Mouse (Mus musculus): ENCODE measurements around the gene Ost4. TPM values are rescaled to one million over a fixed set of nuclear protein-coding genes. Genes with fewer than 3 reads are reported as not detected.

Gene Ost4
- polyA plus RNA-seq, 1 experiment from 2014 or later: 217 TPM

- Histone ChIP-seq H3K4me3 (replicated peaks; ENCODE audit: low read length) (no peak overlapping the region), H3K27me3 (replicated peaks; ENCODE audit: control insufficient read depth, insufficient read depth, low read length) (no peaks in the 10 kb centered on the region), H3K9me3 (ENCODE audit: control insufficient read depth, low read length) (no peaks in the 10 kb centered on the region), H3K9ac (replicated peaks; ENCODE audit: low read depth, low read length) (no peak overlapping the region), H3K4me2 (ENCODE audit: low read length) (no peak overlapping the region), H3K27ac (ENCODE audit: low read length) (no peak overlapping the region), H3K36me3 (ENCODE audit: control insufficient read depth, insufficient read depth) (no peaks in the 10 kb centered on the region), H3K4me1 (replicated peaks; ENCODE audit: control insufficient read depth, insufficient read depth, low read length) (peaks cover 26% of the 10 kb centered on the region)
- 76% methylated on average over 8 of the region's 8 CpGs for WGBS
- ATAC-seq: no peak
Measured at GRCm38 (mm10) chr5:30918691-30919090, 11.1 kb upstream of the Ost4 start.

- Histone ChIP-seq H3K9ac (replicated peaks; ENCODE audit: low read depth, low read length) (no peak overlapping the region), H3K27me3 (replicated peaks; ENCODE audit: control insufficient read depth, insufficient read depth, low read length) (no peaks in the 10 kb centered on the region), H3K4me2 (ENCODE audit: low read length) (no peak overlapping the region), H3K4me3 (replicated peaks; ENCODE audit: low read length) (no peak overlapping the region), H3K9me3 (ENCODE audit: control insufficient read depth, low read length) (no peaks in the 10 kb centered on the region), H3K27ac (ENCODE audit: low read length) (no peak overlapping the region), H3K4me1 (replicated peaks; ENCODE audit: control insufficient read depth, insufficient read depth, low read length) (peaks cover 28% of the 10 kb centered on the region), H3K36me3 (ENCODE audit: control insufficient read depth, insufficient read depth) (no peaks in the 10 kb centered on the region)
- ATAC-seq: no peak
- WGBS: 85% methylated on average over 31 of the region's 31 CpGs
Measured at GRCm38 (mm10) chr5:30917891-30918670, 10.5 kb upstream of the Ost4 start.

- no peaks in the 10 kb centered on the region for H3K36me3 ChIP-seq (ENCODE audit: control insufficient read depth, insufficient read depth)
- WGBS: 92% methylated on average over 11 of the region's 11 CpGs
- no peaks in the 10 kb centered on the region for H3K27me3 ChIP-seq (replicated peaks; ENCODE audit: control insufficient read depth, insufficient read depth, low read length)
- ATAC-seq: no peak
- no peak overlapping the region for H3K27ac ChIP-seq (ENCODE audit: low read length)
- H3K4me2 ChIP-seq (ENCODE audit: low read length): no peak overlapping the region
- no peak overlapping the region for H3K9ac ChIP-seq (replicated peaks; ENCODE audit: low read depth, low read length)
- H3K9me3 ChIP-seq (ENCODE audit: control insufficient read depth, low read length): no peaks in the 10 kb centered on the region
- no peak overlapping the region for H3K4me3 ChIP-seq (replicated peaks; ENCODE audit: low read length)
- H3K4me1 ChIP-seq (replicated peaks; ENCODE audit: control insufficient read depth, insufficient read depth, low read length): peaks cover 27% of the 10 kb centered on the region
Measured at GRCm38 (mm10) chr5:30917348-30917747, 9.8 kb upstream of the Ost4 start.

GRCm38 (mm10) chr5:30916841-30917240 lies 9.3 kb upstream of the Ost4 start:
- Histone ChIP-seq H3K4me2 (ENCODE audit: low read length) (no peak overlapping the region), H3K9ac (replicated peaks; ENCODE audit: low read depth, low read length) (no peak overlapping the region), H3K4me3 (replicated peaks; ENCODE audit: low read length) (no peak overlapping the region), H3K27me3 (replicated peaks; ENCODE audit: control insufficient read depth, insufficient read depth, low read length) (no peaks in the 10 kb centered on the region), H3K36me3 (ENCODE audit: control insufficient read depth, insufficient read depth) (no peaks in the 10 kb centered on the region), H3K27ac (ENCODE audit: low read length) (no peak overlapping the region), H3K9me3 (ENCODE audit: control insufficient read depth, low read length) (no peaks in the 10 kb centered on the region), H3K4me1 (replicated peaks; ENCODE audit: control insufficient read depth, insufficient read depth, low read length) (peaks cover 26% of the 10 kb centered on the region)
- ATAC-seq: no peak
- 93% methylated on average over 9 of the region's 9 CpGs for WGBS

GRCm38 (mm10) chr5:30915974-30916433 lies 8.4 kb upstream of the Ost4 start:
- Histone ChIP-seq H3K36me3 (ENCODE audit: control insufficient read depth, insufficient read depth) (no peaks in the 10 kb centered on the region), H3K4me3 (replicated peaks; ENCODE audit: low read length) (no peak overlapping the region), H3K27me3 (replicated peaks; ENCODE audit: control insufficient read depth, insufficient read depth, low read length) (no peaks in the 10 kb centered on the region), H3K9me3 (ENCODE audit: control insufficient read depth, low read length) (no peaks in the 10 kb centered on the region), H3K4me1 (replicated peaks; ENCODE audit: control insufficient read depth, insufficient read depth, low read length) (peaks cover 18% of the 10 kb centered on the region), H3K27ac (ENCODE audit: low read length) (peak overlapping the region; percentile 78), H3K9ac (replicated peaks; ENCODE audit: low read depth, low read length) (no peak overlapping the region), H3K4me2 (ENCODE audit: low read length) (peak overlapping the region; percentile 34)
- 2% methylated on average over 7 of the region's 7 CpGs for WGBS
- peak; percentile 93 for ATAC-seq

- peak; percentile 23 for ATAC-seq
- no peak overlapping the region for H3K4me3 ChIP-seq (replicated peaks; ENCODE audit: low read length)
- H3K36me3 ChIP-seq (ENCODE audit: control insufficient read depth, insufficient read depth): no peaks in the 10 kb centered on the region
- WGBS: 69% methylated on average over 9 of the region's 9 CpGs
- no peaks in the 10 kb centered on the region for H3K27me3 ChIP-seq (replicated peaks; ENCODE audit: control insufficient read depth, insufficient read depth, low read length)
- no peak overlapping the region for H3K27ac ChIP-seq (ENCODE audit: low read length)
- no peak overlapping the region for H3K9ac ChIP-seq (replicated peaks; ENCODE audit: low read depth, low read length)
- no peak overlapping the region for H3K4me2 ChIP-seq (ENCODE audit: low read length)
- H3K9me3 ChIP-seq (ENCODE audit: control insufficient read depth, low read length): no peaks in the 10 kb centered on the region
- peaks cover 13% of the 10 kb centered on the region for H3K4me1 ChIP-seq (replicated peaks; ENCODE audit: control insufficient read depth, insufficient read depth, low read length)
Measured at GRCm38 (mm10) chr5:30915456-30915855, 7.9 kb upstream of the Ost4 start.

- Histone ChIP-seq H3K9ac (replicated peaks; ENCODE audit: low read depth, low read length) (no peak overlapping the region), H3K4me3 (replicated peaks; ENCODE audit: low read length) (no peak overlapping the region), H3K4me1 (replicated peaks; ENCODE audit: control insufficient read depth, insufficient read depth, low read length) (peaks cover 11% of the 10 kb centered on the region), H3K36me3 (ENCODE audit: control insufficient read depth, insufficient read depth) (no peaks in the 10 kb centered on the region), H3K4me2 (ENCODE audit: low read length) (no peak overlapping the region), H3K27ac (ENCODE audit: low read length) (no peak overlapping the region), H3K9me3 (ENCODE audit: control insufficient read depth, low read length) (no peaks in the 10 kb centered on the region), H3K27me3 (replicated peaks; ENCODE audit: control insufficient read depth, insufficient read depth, low read length) (no peaks in the 10 kb centered on the region)
- no peak for ATAC-seq
- WGBS: 81% methylated on average over 6 of the region's 6 CpGs
Measured at GRCm38 (mm10) chr5:30914849-30915248, 7.3 kb upstream of the Ost4 start.

GRCm38 (mm10) chr5:30914101-30914635 lies 6.6 kb upstream of the Ost4 start:
- Histone ChIP-seq H3K9me3 (ENCODE audit: control insufficient read depth, low read length) (no peaks in the 10 kb centered on the region), H3K9ac (replicated peaks; ENCODE audit: low read depth, low read length) (no peak overlapping the region), H3K27me3 (replicated peaks; ENCODE audit: control insufficient read depth, insufficient read depth, low read length) (no peaks in the 10 kb centered on the region), H3K36me3 (ENCODE audit: control insufficient read depth, insufficient read depth) (no peaks in the 10 kb centered on the region), H3K27ac (ENCODE audit: low read length) (no peak overlapping the region), H3K4me2 (ENCODE audit: low read length) (no peak overlapping the region; the same call in 1 of the 2 replicates), H3K4me3 (replicated peaks; ENCODE audit: low read length) (no peak overlapping the region), H3K4me1 (replicated peaks; ENCODE audit: control insufficient read depth, insufficient read depth, low read length) (peaks cover 11% of the 10 kb centered on the region)
- ATAC-seq: no peak
- WGBS: 90% methylated on average over 7 of the region's 7 CpGs

- Histone ChIP-seq H3K36me3 (ENCODE audit: control insufficient read depth, insufficient read depth) (no peaks in the 10 kb centered on the region), H3K9ac (replicated peaks; ENCODE audit: low read depth, low read length) (no peak within 1 kb of the TSS), H3K27me3 (replicated peaks; ENCODE audit: control insufficient read depth, insufficient read depth, low read length) (no peaks in the 10 kb centered on the region), H3K9me3 (ENCODE audit: control insufficient read depth, low read length) (no peaks in the 10 kb centered on the region), H3K4me2 (ENCODE audit: low read length) (no peak within 1 kb of the TSS; the same call in 1 of the 2 replicates), H3K4me1 (replicated peaks; ENCODE audit: control insufficient read depth, insufficient read depth, low read length) (peaks cover 15% of the 10 kb centered on the region), H3K4me3 (replicated peaks; ENCODE audit: low read length) (no peak within 1 kb of the TSS), H3K27ac (ENCODE audit: low read length) (peak within 1 kb of the TSS; percentile 26; the same call in 1 of the 2 replicates)
- 31% methylated on average over 10 of the region's 13 CpGs for WGBS
- no peak for ATAC-seq
Measured at GRCm38 (mm10) chr5:30913060-30913841, 5.7 kb upstream of the Ost4 start, which contains the start of gene Emilin1. Emilin1 (plus strand) TSS chr5:30913402.

Measured in forebrain, embryonic 16.5 days (tissue).